Mouse (Mus musculus) forebrain, embryonic 11.5 days (tissue): Measurements from ENCODE around the gene Inca1. TPM values are rescaled to one million over a fixed set of nuclear protein-coding genes. Genes with fewer than 3 reads are reported as not detected.
A peak's percentile ranks its signal among the peaks of the same experiment; 100 is the strongest.

Source experiments
- ATAC-seq: fragments of 200-750 bp; cut with Nextera tagmentation; replicated peaks from 2 replicates; pipeline ENCODE4 v1.8.0; 2017; ENCODE audit warnings: moderate TSS enrichment; ENCODE audit not compliant: low FRiP score
- DNase-seq: peaks from one replicate; pipeline ENCODE4 v3.0.0-alpha.2; 2017; ENCODE audit warnings: low spot score
- H3K27ac ChIP-seq: fragments of 300-500 bp; sonication (generic); 2 replicates; pipeline ENCODE4 v1.5.1; 2014; ENCODE audit warnings: low read depth, low read length
- H3K27me3 ChIP-seq: fragments of 300-500 bp; sonication (generic); 2 replicates; pipeline ENCODE4 v1.6.1; 2014; ENCODE audit warnings: mild to moderate bottlenecking, low read length, mixed read lengths; ENCODE audit not compliant: control insufficient read depth, insufficient read depth
- H3K36me3 ChIP-seq: fragments of 300-500 bp; sonication (generic); 2 replicates; pipeline ENCODE4 v1.6.1; 2014; ENCODE audit warnings: mild to moderate bottlenecking, low read length, moderate library complexity, mixed read lengths; ENCODE audit not compliant: control insufficient read depth, insufficient read depth
- H3K4me1 ChIP-seq: fragments of 300-500 bp; sonication (generic); replicated peaks from 2 replicates; pipeline ENCODE4 v1.6.1; 2014; ENCODE audit warnings: low read length, mixed read lengths; ENCODE audit not compliant: control insufficient read depth, insufficient read depth
- H3K4me2 ChIP-seq: fragments of 300-500 bp; sonication (generic); 2 replicates; pipeline ENCODE4 v1.6.1; 2014; ENCODE audit warnings: low read depth, mild to moderate bottlenecking, low read length, moderate library complexity, mixed read lengths; ENCODE audit not compliant: severe bottlenecking
- H3K4me3 ChIP-seq: fragments of 300-500 bp; sonication (generic); 2 replicates; pipeline ENCODE4 v1.5.1; 2014; ENCODE audit warnings: low read depth, low read length
- H3K9ac ChIP-seq: fragments of 300-500 bp; sonication (generic); 2 replicates; pipeline ENCODE4 v1.6.1; 2014; ENCODE audit warnings: low read length
- H3K9me3 ChIP-seq: fragments of 300-500 bp; sonication (generic); 2 replicates; pipeline ENCODE4 v1.6.1; 2016; ENCODE audit warnings: low read length, mixed read lengths; ENCODE audit not compliant: control insufficient read depth
- WGBS: fragments of 180-500 bp; shearing (Covaris S2); extraction: QIAGEN DNeasy Blood & Tissue Kit; methylation state at CpG from one replicate; pipeline ENCODE4 v1.1.7; 2014; 5-methylcytosine and 5-hydroxymethylcytosine counted together
- polyA plus RNA-seq: library from polyadenylated mRNA; unstranded; fragments of >200 nt; fragmentation: Nextera tagmentation; extraction: Ambion mirVana; gene quantifications from 2 replicates; pipeline ENCODE4 v1.2.1, GENCODE M21; 2014

Inca1 gene
- polyA plus RNA-seq, 1 experiment from 2014 or later, result 0.65 TPM

GRCm38 (mm10) chr11:70713222-70713621 lies 13.3 kb upstream of the Inca1 start:
- peak; percentile 27 for DNase-seq
- H3K9me3 ChIP-seq, result no peaks in the 10 kb centered on the region
- H3K36me3 ChIP-seq, result peaks cover 3% of the 10 kb centered on the region; the same call in 1 of the 2 replicates
- no peak overlapping the region for H3K27ac ChIP-seq
- no peaks in the 10 kb centered on the region for H3K4me1 ChIP-seq
- no peak overlapping the region for H3K9ac ChIP-seq
- no peaks in the 10 kb centered on the region for H3K27me3 ChIP-seq
- 86% methylated on average over 6 of the region's 6 CpGs for WGBS
- ATAC-seq, result no peak
- H3K4me3 ChIP-seq, result no peak overlapping the region
- H3K4me2 ChIP-seq, result no peak overlapping the region

DNA sequence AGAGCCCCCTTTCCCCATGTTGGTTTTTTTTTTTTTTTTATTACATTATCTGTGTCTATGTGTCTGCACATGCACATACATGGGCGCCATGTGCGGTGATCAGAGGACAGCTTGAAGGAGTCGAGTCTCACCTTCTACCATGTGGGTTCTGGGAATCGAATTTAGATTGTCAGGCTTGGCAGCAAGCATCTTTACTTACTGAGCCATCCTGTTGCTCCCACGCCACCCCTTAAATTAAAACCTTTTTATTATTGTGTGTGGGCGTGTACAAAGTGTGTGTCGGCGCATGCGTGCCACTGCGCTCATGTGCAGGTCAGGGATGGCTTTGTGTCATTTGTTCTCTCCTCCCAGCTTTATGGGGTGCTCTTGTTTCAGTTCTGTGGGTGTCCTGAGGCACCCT lies 11.1 kb upstream of the Inca1 start:
- H3K27me3 ChIP-seq, result no peaks in the 10 kb centered on the region
- DNase-seq (peak; percentile 11), ATAC-seq (no peak)
- H3K4me1 ChIP-seq, result no peaks in the 10 kb centered on the region
- 94% methylated on average over 10 of the region's 10 CpGs for WGBS
- no peak overlapping the region for H3K27ac ChIP-seq
- H3K9ac ChIP-seq, result no peak overlapping the region
- no peaks in the 10 kb centered on the region for H3K9me3 ChIP-seq
- no peak overlapping the region for H3K4me2 ChIP-seq
- H3K36me3 ChIP-seq, result peaks cover 5% of the 10 kb centered on the region; the same call in 1 of the 2 replicates
- H3K4me3 ChIP-seq, result no peak overlapping the region

- DNase-seq, result no peak
- H3K4me2 ChIP-seq, result no peak overlapping the region
Measured at GRCm38 (mm10) chr11:70706127-70706526, 6.2 kb upstream of the Inca1 start.

DNA sequence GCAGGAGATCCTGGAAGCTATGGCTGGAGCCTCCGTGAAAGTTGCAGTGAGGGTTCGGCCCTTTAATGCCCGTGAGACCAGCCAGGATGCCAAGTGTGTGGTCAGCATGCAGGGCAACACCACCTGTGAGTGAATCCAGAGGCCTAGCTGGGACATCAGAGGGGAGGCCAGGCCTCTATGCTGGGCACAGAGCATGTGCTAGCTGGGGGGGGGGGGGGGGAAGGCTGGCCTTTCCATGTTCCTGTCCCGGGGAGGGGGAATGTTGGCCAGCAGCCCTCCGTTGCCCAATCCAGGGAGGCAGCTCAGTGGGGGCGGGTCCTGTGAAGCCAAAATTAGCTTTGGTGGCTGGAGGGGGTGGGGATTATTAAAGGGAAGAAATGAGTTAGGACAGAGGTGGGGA lies 2.8 kb upstream of the Inca1 start:
- whole genome bisulfite sequencing, result 73% methylated on average over 6 of the region's 6 CpGs
- no peak for ATAC-seq
- Histone ChIP-seq H3K36me3 (peaks cover 8% of the 10 kb centered on the region; the same call in 1 of the 2 replicates), H3K9me3 (no peaks in the 10 kb centered on the region), H3K27me3 (no peaks in the 10 kb centered on the region), H3K4me1 (peaks cover 9% of the 10 kb centered on the region; the same call in 1 of the 2 replicates), H3K4me3 (no peak overlapping the region), H3K9ac (no peak overlapping the region), H3K27ac (no peak overlapping the region), H3K4me2 (no peak overlapping the region)
- DNase-seq, result no peak

More at GRCm38 (mm10) chr11:70706127-70706526, 6.2 kb upstream of the Inca1 start:
- Histone ChIP-seq H3K9me3 (no peaks in the 10 kb centered on the region), H3K4me3 (no peak overlapping the region), H3K9ac (no peak overlapping the region), H3K27me3 (no peaks in the 10 kb centered on the region), H3K4me1 (peaks cover 6% of the 10 kb centered on the region; the same call in 1 of the 2 replicates), H3K36me3 (peaks cover 8% of the 10 kb centered on the region; the same call in 1 of the 2 replicates), H3K27ac (no peak overlapping the region)
- ATAC-seq, result no peak
- WGBS, result 91% methylated on average over 3 of the region's 3 CpGs

DNA sequence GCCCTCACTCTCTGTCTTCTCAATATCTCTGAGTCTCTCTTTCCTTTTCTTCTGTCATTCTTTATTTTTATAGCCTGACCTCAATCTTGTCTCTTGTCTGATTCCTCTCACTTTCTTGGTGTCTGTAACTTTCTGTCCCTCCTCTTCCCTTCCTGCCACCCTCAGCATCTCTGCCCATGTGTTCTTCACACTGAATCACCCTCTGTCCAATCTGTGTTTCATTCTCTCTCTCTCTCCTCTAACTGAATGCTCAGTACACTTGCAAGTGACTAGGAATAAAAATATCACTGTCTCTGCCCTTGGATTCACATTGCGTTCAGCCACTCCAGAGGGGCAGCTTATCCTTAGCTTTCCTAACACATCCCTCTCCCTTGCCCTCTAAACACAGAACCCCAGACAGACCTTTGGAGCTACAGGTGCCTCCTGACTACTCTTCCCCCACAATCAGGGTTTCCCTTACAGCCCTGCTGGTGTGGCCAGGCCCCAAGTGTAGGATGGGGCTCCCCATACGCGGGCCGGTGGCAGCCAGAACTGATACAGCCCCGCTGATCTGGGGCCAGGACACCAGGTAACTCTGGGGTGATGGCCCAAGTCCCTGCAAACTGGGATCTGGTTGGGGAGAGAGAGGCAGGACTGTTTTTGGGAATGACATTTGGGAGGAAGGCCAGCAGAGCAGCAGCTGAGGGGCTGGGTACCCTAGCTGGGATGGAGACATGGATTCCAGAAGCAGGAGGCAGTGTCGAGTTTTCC lies 2.2 kb upstream of the Inca1 start:
- Histone ChIP-seq H3K36me3 (peaks cover 8% of the 10 kb centered on the region; the same call in 1 of the 2 replicates), H3K4me2 (peak overlapping the region; percentile 76; the same call in 1 of the 2 replicates), H3K4me1 (peaks cover 9% of the 10 kb centered on the region; the same call in 1 of the 2 replicates), H3K27ac (no peak overlapping the region), H3K9me3 (no peaks in the 10 kb centered on the region), H3K4me3 (no peak overlapping the region), H3K9ac (no peak overlapping the region), H3K27me3 (no peaks in the 10 kb centered on the region)
- 84% methylated on average over 6 of the region's 6 CpGs for WGBS
- DNase-seq, result peak; percentile 39
- ATAC-seq, result no peak

- no peaks in the 10 kb centered on the region for H3K9me3 ChIP-seq
- 7% methylated on average over 10 of the region's 10 CpGs for WGBS
- peaks cover 9% of the 10 kb centered on the region; the same call in 1 of the 2 replicates for H3K4me1 ChIP-seq
- no peaks in the 10 kb centered on the region for H3K27me3 ChIP-seq
- peak overlapping the region; percentile 76 for H3K4me2 ChIP-seq
- H3K27ac ChIP-seq, result no peak overlapping the region
- H3K36me3 ChIP-seq, result peaks cover 4% of the 10 kb centered on the region; the same call in 1 of the 2 replicates
- DNase-seq, result peak; percentile 41
- peak overlapping the region; percentile 86 for H3K9ac ChIP-seq
- no peak for ATAC-seq
- H3K4me3 ChIP-seq, result peak overlapping the region; percentile 91
Measured at GRCm38 (mm10) chr11:70701221-70701955, 1.4 kb upstream of the Inca1 start.

DNA sequence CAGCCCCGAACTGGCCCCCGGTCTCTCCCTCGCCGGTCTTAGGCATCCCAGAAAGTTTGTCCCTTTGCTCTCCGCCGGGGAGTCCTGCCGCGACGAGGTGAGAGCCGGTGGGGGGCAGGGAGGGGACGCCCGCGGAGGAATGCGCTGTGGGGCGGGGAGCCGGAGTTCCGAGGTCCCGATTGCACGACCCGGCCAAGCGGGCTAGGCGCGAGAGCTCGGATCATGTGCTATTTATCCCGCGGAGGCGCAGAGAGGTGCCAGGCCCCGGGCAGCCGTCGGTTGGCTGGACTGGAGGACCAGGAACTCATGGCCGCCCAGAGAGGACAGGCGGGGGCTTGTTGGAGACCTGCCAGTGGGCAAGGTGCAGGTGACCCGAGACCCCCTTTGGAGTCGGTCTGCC lies 658 bp upstream of the Inca1 start:
- Histone ChIP-seq H3K4me1 (peaks cover 9% of the 10 kb centered on the region; the same call in 1 of the 2 replicates), H3K36me3 (peaks cover 4% of the 10 kb centered on the region; the same call in 1 of the 2 replicates), H3K9ac (peak overlapping the region; percentile 86), H3K27me3 (no peaks in the 10 kb centered on the region), H3K9me3 (no peaks in the 10 kb centered on the region), H3K27ac (peak overlapping the region; percentile 70), H3K4me3 (peak overlapping the region; percentile 91), H3K4me2 (peak overlapping the region; percentile 76)
- DNase-seq, result peak; percentile 78
- ATAC-seq, result peak; percentile 32
- 1% methylated on average over 34 of the region's 34 CpGs for WGBS

DNA sequence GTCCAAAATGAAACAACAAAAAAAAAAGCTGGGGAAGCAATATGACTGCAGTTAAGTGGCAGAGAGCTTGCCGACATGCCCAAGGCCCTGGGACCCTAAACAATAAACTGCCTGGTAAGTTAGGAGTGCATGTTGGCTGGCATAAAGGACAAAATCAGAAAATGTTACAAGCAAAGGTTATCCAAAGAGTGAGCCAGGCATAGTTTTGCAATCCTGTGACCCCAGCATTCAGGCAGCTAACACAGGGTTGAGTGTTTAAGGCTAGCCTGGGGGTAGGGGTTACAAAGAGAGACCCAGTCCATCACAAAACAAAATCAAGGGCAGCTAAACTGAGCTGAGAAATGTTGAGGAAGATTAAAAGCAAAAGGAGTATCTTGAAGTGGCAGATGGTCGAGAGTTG lies 904 bp downstream of the Inca1 start:
- Histone ChIP-seq H3K27ac (no peak overlapping the region), H3K36me3 (no peaks in the 10 kb centered on the region; the same call in 1 of the 2 replicates), H3K9me3 (no peaks in the 10 kb centered on the region), H3K9ac (no peak overlapping the region), H3K4me3 (no peak overlapping the region), H3K27me3 (no peaks in the 10 kb centered on the region), H3K4me1 (peaks cover 9% of the 10 kb centered on the region; the same call in 1 of the 2 replicates), H3K4me2 (no peak overlapping the region)
- WGBS, result 75% methylated on average over 2 of the region's 2 CpGs
- DNase-seq (peak; percentile 10), ATAC-seq (no peak)
